Mouse (Mus musculus) CH12.LX (cell line): ENCODE measurements at regions not wholly inside any gene's neighbourhood (a gene's known extent, or its start where the extent isn't known, plus 50 kb on each side); places are given as distances from the start of the nearest gene placed in this dataset.

Source experiments
- DNase-seq: peaks from one replicate; pipeline ENCODE4 v3.0.0-alpha.2; 2013; ENCODE audit errors: extremely low read depth
- H3K27ac ChIP-seq: 2 replicates; pipeline ENCODE4 v1.5.1; 2012; ENCODE audit warnings: low read depth, mild to moderate bottlenecking, control low read depth, moderate library complexity; ENCODE audit not compliant: insufficient read depth
- H3K27me3 ChIP-seq: replicated peaks from 2 replicates; pipeline ENCODE3; 2012; ENCODE audit warnings: inconsistent platforms
- H3K36me3 ChIP-seq, 2 experiments: replicated peaks in 1 of 2; 2 replicates each; pipeline versions ENCODE3 to v1.6.1; 2012; ENCODE audit warnings: inconsistent platforms in 1 of 2, low read length in 1 of 2, mild to moderate bottlenecking in 1 of 2, mixed read lengths in 1 of 2, moderate library complexity in 1 of 2; ENCODE audit not compliant: control insufficient read depth in 1 of 2, insufficient read depth in 1 of 2
- H3K4me1 ChIP-seq, 2 experiments: 2 replicates each; pipeline ENCODE4 v1.6.1; 2012; ENCODE audit warnings: inconsistent platforms in 1 of 2, moderate library complexity in 1 of 2; ENCODE audit not compliant: insufficient read depth in 2 of 2, control insufficient read depth in 1 of 2
- H3K4me2 ChIP-seq: 2 replicates; pipeline ENCODE4 v1.6.1; 2012; ENCODE audit warnings: low read depth, mild to moderate bottlenecking, control low read depth; ENCODE audit not compliant: poor library complexity, insufficient read depth, severe bottlenecking
- H3K4me3 ChIP-seq, 3 experiments: fragments of 150-350 bp in 1 of 3; sonication (generic) in 1 of 3; replicated peaks in 1 of 3; 2 replicates each; pipeline versions ENCODE3 to v1.5.1; 2011 to 2012; ENCODE audit warnings: low read depth in 2 of 3, low read length in 2 of 3, mild to moderate bottlenecking in 2 of 3, moderate library complexity in 2 of 3, control low read depth in 1 of 3, improper control_type of control experiment in 1 of 3, inconsistent platforms in 1 of 3, mixed read lengths in 1 of 3; ENCODE audit not compliant: poor library complexity in 1 of 3
- H3K79me2 ChIP-seq: replicated peaks from 2 replicates; pipeline ENCODE4 v1.6.1; 2012; ENCODE audit warnings: mild to moderate bottlenecking, moderate library complexity; ENCODE audit not compliant: control insufficient read depth, poor library complexity, insufficient read depth, severe bottlenecking; ENCODE audit errors: extremely low read depth
- H3K9ac ChIP-seq: 2 replicates; pipeline ENCODE4 v1.6.1; 2012; ENCODE audit warnings: low read depth, mild to moderate bottlenecking, control low read depth, moderate library complexity; ENCODE audit not compliant: insufficient read depth
- H3K9me3 ChIP-seq: replicated peaks from 2 replicates; pipeline ENCODE3; 2012; ENCODE audit warnings: low read length, inconsistent platforms, mixed read lengths
- CHD2 ChIP-seq: IDR thresholded peaks from 2 replicates; pipeline ENCODE4 v1.6.1; 2011; ENCODE audit warnings: low read length, improper control_type of control experiment
- ELF1 ChIP-seq: IDR thresholded peaks from 2 replicates; pipeline ENCODE4 v1.6.1; 2014; ENCODE audit warnings: low read depth, mild to moderate bottlenecking, inconsistent platforms, low read length, improper control_type of control experiment
- EP300 ChIP-seq: IDR thresholded peaks from 2 replicates; pipeline ENCODE4 v1.6.1; 2011; ENCODE audit warnings: low read length, improper control_type of control experiment
- IRF4 ChIP-seq: IDR thresholded peaks from 2 replicates; pipeline ENCODE4 v1.6.1; 2014; ENCODE audit warnings: low read depth, mild to moderate bottlenecking, inconsistent platforms, low read length, improper control_type of control experiment
- JUND ChIP-seq: conservative IDR thresholded peaks from 2 replicates; pipeline ENCODE4 v1.6.1; 2011; ENCODE audit warnings: low read depth, low read length, improper control_type of control experiment
- MAZ ChIP-seq: IDR thresholded peaks from 2 replicates; pipeline ENCODE4 v1.6.1; 2012; ENCODE audit warnings: low read depth, mild to moderate bottlenecking, inconsistent platforms, low read length, improper control_type of control experiment, moderate library complexity
- MXI1 ChIP-seq: IDR thresholded peaks from 2 replicates; pipeline ENCODE4 v1.6.1; 2011; ENCODE audit warnings: mild to moderate bottlenecking, low read depth, low read length, improper control_type of control experiment
- MYC ChIP-seq: IDR thresholded peaks from 2 replicates; pipeline ENCODE4 v1.6.1; 2011; ENCODE audit warnings: low read depth, mild to moderate bottlenecking, improper control_type of control experiment, low read length
- PAX5 ChIP-seq: IDR thresholded peaks from 2 replicates; pipeline ENCODE4 v1.6.1; 2012; ENCODE audit warnings: low read length, inconsistent platforms, mixed read lengths
- POLR2A ChIP-seq: IDR thresholded peaks from 2 replicates; pipeline ENCODE4 v1.6.1; 2011; ENCODE audit warnings: low read depth, mild to moderate bottlenecking, improper control_type of control experiment, low read length
- RAD21 ChIP-seq: IDR thresholded peaks from 2 replicates; pipeline ENCODE4 v1.6.1; 2011; ENCODE audit warnings: low read depth, mild to moderate bottlenecking, low read length, improper control_type of control experiment, moderate library complexity
- SIN3A ChIP-seq: IDR thresholded peaks from 2 replicates; pipeline ENCODE4 v1.6.1; 2012; ENCODE audit warnings: low read length, improper control_type of control experiment, inconsistent platforms
- SMC3 ChIP-seq: IDR thresholded peaks from 2 replicates; pipeline ENCODE4 v1.6.1; 2011; ENCODE audit warnings: low read depth, low read length, improper control_type of control experiment
- TBP ChIP-seq: conservative IDR thresholded peaks from 2 replicates; pipeline ENCODE4 v1.6.1; 2011; ENCODE audit warnings: low read depth, low read length, improper control_type of control experiment
- USF1 ChIP-seq: IDR thresholded peaks from 2 replicates; pipeline ENCODE4 v1.6.1; 2014; ENCODE audit warnings: low read depth, mild to moderate bottlenecking, inconsistent platforms, low read length, improper control_type of control experiment
- USF2 ChIP-seq: conservative IDR thresholded peaks from 2 replicates; pipeline ENCODE4 v1.6.1; 2011; ENCODE audit warnings: low read depth, low read length, improper control_type of control experiment
- ZC3H11A ChIP-seq: IDR thresholded peaks from 2 replicates; pipeline ENCODE4 v1.6.1; 2012; ENCODE audit warnings: low read depth, mild to moderate bottlenecking, inconsistent platforms, low read length, improper control_type of control experiment
- ZKSCAN1 ChIP-seq: IDR thresholded peaks from 2 replicates; pipeline ENCODE4 v1.6.1; 2012; ENCODE audit warnings: low read depth, inconsistent platforms, low read length, improper control_type of control experiment, borderline replicate concordance
- ZMIZ1 ChIP-seq: IDR thresholded peaks from 2 replicates; pipeline ENCODE4 v1.6.1; 2012; ENCODE audit warnings: low read depth, mild to moderate bottlenecking, inconsistent platforms, low read length, improper control_type of control experiment
- ZNF384 ChIP-seq: IDR thresholded peaks from 2 replicates; pipeline ENCODE4 v1.6.1; 2012; ENCODE audit warnings: low read depth, low read length, improper control_type of control experiment, inconsistent platforms
- dilution Hi-C: fragments of 300-500 bp; cut with MboI; formaldehyde crosslinking; loops from 2 replicates; pipeline ENCODE4 v1.14.3; 2020; ENCODE audit warnings: low sequenced_read_pairs; ENCODE audit not compliant: extremely low pct_unique_long_range_greater_than_20kb, extremely low pct_ligation_motif_present
- in situ Hi-C: fragments of 300-500 bp; cut with MboI; formaldehyde crosslinking; loops from 3 replicates; pipeline ENCODE4 v1.14.3; 2019; ENCODE audit warnings: low sequenced_read_pairs, low pct_ligation_motif_present, low pct_unique_long_range_greater_than_20kb, mixed read lengths

GRCm38 (mm10) chr12:16046643-16047042 is 229.9 kb upstream of the Trib2 start:
- in situ Hi-C loops: no loop called here
- Histone ChIP-seq H3K4me2 (no peak overlapping the region), H3K27ac (no peak overlapping the region)

GRCm38 (mm10) chr12:16045791-16046494 is 229.2 kb upstream of the Trib2 start:
- no peak for DNase-seq
- Histone ChIP-seq H3K27me3 (no peaks in the 10 kb centered on the region), H3K9me3 (no peaks in the 10 kb centered on the region)
- dilution Hi-C loops: no loop called here
- TF ChIP-seq ELF1: no peak
- TF ChIP-seq MXI1: no peak
- TF ChIP-seq RAD21: no peak
- no peak for TF ChIP-seq IRF4
- TF ChIP-seq ZNF384: no peak
- no peak for TF ChIP-seq EP300
- TF ChIP-seq SMC3: no peak
- TF ChIP-seq, all 38 proteins: peak for 0
- in situ Hi-C loops: no loop called here
- peaks cover 0 to 16% of the 10 kb centered on the region in 2 experiments; a peak in 3 of 4 replicates for H3K4me1 ChIP-seq
- no peak overlapping the region for H3K27ac ChIP-seq
- H3K79me2 ChIP-seq: no peaks in the 10 kb centered on the region
- no peaks in the 10 kb centered on the region for H3K36me3 ChIP-seq
- no peak overlapping the region for H3K9ac ChIP-seq
- no peak overlapping the region for H3K4me3 ChIP-seq
- no peak overlapping the region for H3K4me2 ChIP-seq

More at GRCm38 (mm10) chr12:16046643-16047042, 229.9 kb upstream of the Trib2 start:
- peaks cover 0 to 9% of the 10 kb centered on the region in 2 experiments; a peak in 2 of 4 replicates for H3K4me1 ChIP-seq
- DNase-seq: no peak
- no peak overlapping the region for H3K4me3 ChIP-seq
- no peaks in the 10 kb centered on the region for H3K9me3 ChIP-seq
- no peaks in the 10 kb centered on the region for H3K27me3 ChIP-seq
- no peaks in the 10 kb centered on the region for H3K36me3 ChIP-seq
- H3K9ac ChIP-seq: no peak overlapping the region
- dilution Hi-C loops: no loop called here
- no peaks in the 10 kb centered on the region for H3K79me2 ChIP-seq
- TF ChIP-seq RAD21 (no peak), ELF1 (no peak), ZKSCAN1 (no peak), ZC3H11A (no peak), MAZ (no peak), CHD2 (no peak), MYC (no peak), IRF4 (no peak), EP300 (no peak), SMC3 (no peak), ZMIZ1 (no peak), ZNF384 (no peak), USF2 (no peak), POLR2A (no peak), MXI1 (no peak), TBP (no peak), USF1 (no peak), JUND (no peak), PAX5 (no peak), SIN3A (no peak)
